Mouse (Mus musculus): ENCODE measurements around the gene 4930583I09Rik.

DNA sequence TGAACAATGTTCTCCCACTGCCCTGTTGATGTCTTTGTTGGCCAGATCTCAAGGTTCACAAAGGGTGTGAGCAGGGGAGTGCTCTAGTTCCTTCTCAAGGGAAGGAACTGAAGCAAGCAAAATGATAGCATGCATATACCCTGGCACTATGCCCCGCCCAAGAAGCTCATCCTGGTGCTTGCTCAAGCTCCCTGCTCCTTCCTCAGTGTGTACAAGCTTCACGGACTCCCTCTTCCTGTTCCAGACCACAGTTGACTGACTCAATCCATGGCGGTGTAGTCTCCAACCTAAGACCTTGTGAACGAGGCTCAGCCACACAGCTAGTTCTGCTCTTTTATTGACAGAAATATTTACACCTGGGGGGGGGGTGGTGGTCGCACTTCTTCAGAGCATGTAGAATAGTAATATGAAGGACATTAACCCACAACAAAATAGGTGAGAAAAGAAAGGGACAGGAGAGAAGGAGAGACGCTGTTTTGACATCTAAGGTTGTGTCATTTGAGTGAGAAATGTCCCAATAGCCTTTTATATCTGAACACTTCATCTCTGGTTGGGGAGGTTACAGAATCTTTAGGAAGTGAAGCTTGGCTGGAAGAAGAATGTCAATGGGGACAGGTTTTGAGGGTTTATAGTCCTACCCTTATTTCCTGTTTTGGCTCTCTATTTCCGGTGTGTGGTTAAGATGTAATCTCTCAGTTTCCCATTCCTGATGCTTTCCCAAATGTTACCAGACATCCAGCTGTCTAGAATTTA lies 14.9 kb downstream of the 4930583I09Rik start:
- TF ChIP-seq MYOD1 (IDR thresholded peaks at IDR 0.05; ENCODE audit: control insufficient read depth in 1 of 3, insufficient read length in 2 of 3, low read depth in 2 of 3) (no peak), POLR2A (IDR thresholded peaks at IDR 0.05; ENCODE audit: insufficient read length, low read depth) (no peak)

Data from myocyte (in vitro differentiated cells).